Mouse (Mus musculus) ES-E14 (cell line): ENCODE results near the gene Zkscan5.
"Not testable (repeated sequence)": the region's sequence is repeated elsewhere in the genome, so short reads cannot be mapped to it uniquely, and the experiment has no call there.

ENCODE experiments used
- CHD2 ChIP-seq: IDR thresholded peaks from 2 replicates; pipeline ENCODE4 v1.6.1; 2014; ENCODE audit warnings: mild to moderate bottlenecking, low read depth, low read length, inconsistent platforms
- HCFC1 ChIP-seq: IDR thresholded peaks from 2 replicates; pipeline ENCODE4 v1.6.1; 2012; ENCODE audit warnings: low read length, inconsistent platforms, borderline replicate concordance; ENCODE audit not compliant: insufficient read depth
- ZC3H11A ChIP-seq: IDR thresholded peaks from 2 replicates; pipeline ENCODE4 v1.6.1; 2012; ENCODE audit warnings: low read depth, mild to moderate bottlenecking, inconsistent platforms, low read length, borderline replicate concordance

- not testable (repeated sequence) for TF ChIP-seq CHD2, HCFC1, ZC3H11A
Measured at GRCm38 (mm10) chr5:145208391-145208790, 4.0 kb downstream of the Zkscan5 start.
